Mouse (Mus musculus): ENCODE results near the gene Gfi1b. TPM values are rescaled to one million over a fixed set of nuclear protein-coding genes. Genes with fewer than 3 reads are reported as not detected.

The Gfi1b gene
- polyA plus RNA-seq, 1 experiment, result not detected

DNA sequence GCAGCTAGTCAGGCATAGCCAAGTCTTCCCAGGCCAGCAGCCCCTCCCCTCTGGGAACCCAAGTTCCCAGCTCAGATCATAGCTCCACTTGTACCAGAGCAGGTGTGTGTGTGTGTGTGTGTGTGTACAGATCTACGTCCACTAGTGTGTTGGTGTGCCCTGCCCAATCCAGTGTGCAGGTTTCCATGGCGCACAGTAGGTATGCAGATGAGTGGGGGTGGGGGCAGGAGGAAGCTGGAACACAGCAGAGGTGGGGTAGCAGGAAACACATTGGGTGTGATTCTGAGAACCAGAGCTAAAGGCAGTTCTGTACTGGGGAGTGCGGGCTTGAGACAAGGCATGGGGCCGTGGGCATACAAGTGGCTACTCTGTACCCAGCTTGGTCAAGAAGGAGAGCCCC lies 57.4 kb downstream of the Gfi1b start:
- H3K4me1 ChIP-seq (ENCODE audit: control insufficient read depth, insufficient read depth, low read length), result no peaks in the 10 kb centered on the region
- no peak overlapping the region for H3K4me3 ChIP-seq (ENCODE audit: insufficient read depth, low read length)
- TF ChIP-seq POLR2A (IDR thresholded peaks at IDR 0.05; ENCODE audit: low read depth, low read length) (no peak), CTCF (IDR thresholded peaks at IDR 0.05; ENCODE audit: borderline replicate concordance, insufficient read depth, low read length) (no peak)
- no peak overlapping the region for H3K27ac ChIP-seq (ENCODE audit: insufficient read depth, low read length)

DNA sequence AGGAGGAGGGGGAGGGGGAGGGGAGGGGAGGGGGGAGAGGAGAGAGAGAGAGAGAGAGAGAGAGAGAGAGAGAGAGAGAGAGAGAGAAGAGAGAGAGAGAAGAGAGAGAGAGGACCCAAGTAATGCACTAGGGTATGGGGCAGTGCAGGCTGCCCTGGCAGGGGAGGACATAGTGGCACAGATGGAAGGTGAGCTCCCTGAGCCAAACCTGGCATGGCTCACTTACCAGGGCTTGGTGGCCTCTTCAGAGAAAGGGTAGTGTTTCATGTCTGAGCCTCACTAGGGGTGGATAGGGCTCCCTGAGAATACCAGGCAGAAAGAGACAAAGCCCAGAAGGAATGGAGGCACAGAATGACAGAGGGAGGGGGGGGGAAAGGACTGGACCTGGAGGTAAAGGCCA lies 58.0 kb downstream of the Gfi1b start:
- no peaks in the 10 kb centered on the region for H3K4me1 ChIP-seq (ENCODE audit: control insufficient read depth, insufficient read depth, low read length)

DNA sequence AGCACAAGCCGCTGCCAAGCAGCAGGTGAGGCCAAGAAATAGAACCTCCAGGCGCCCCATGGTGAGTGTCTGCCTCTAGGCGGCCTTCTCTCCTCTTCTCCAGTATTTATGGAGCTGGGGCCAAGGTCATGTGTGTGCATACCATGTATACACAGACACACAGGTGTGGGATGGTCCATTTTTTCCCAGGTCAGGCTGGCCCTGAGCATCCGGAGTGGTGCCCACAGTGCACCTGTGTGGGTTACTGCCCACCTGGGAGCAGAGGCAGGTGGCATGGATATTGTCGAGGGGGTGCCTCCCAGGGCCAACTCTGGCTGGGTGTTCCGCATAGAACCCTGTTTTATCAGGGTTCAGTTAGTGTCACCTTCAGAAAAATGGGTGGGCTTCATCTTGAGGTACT lies 58.5 kb downstream of the Gfi1b start, which contains the start of gene Cel:
Gene Cel, minus strand, starts transcription at position 101 of the 400 bp plus-strand sequence.
- no peak within 1 kb of the TSS for H3K4me3 ChIP-seq (ENCODE audit: insufficient read depth, low read length)
- H3K27ac ChIP-seq (ENCODE audit: insufficient read depth, low read length), result no peak within 1 kb of the TSS
- no peak for TF ChIP-seq POLR2A (IDR thresholded peaks at IDR 0.05; ENCODE audit: low read depth, low read length)
- no peak for TF ChIP-seq CTCF (IDR thresholded peaks at IDR 0.05; ENCODE audit: borderline replicate concordance, insufficient read depth, low read length)
- no peaks in the 10 kb centered on the region for H3K4me1 ChIP-seq (ENCODE audit: control insufficient read depth, insufficient read depth, low read length)

More for the DNA sequence above, 58.0 kb downstream of the Gfi1b start:
- Histone ChIP-seq H3K4me3 (ENCODE audit: insufficient read depth, low read length) (no peak overlapping the region), H3K27ac (ENCODE audit: insufficient read depth, low read length) (no peak overlapping the region)
- TF ChIP-seq POLR2A (IDR thresholded peaks at IDR 0.05; ENCODE audit: low read depth, low read length), result no peak
- no peak for TF ChIP-seq CTCF (IDR thresholded peaks at IDR 0.05; ENCODE audit: borderline replicate concordance, insufficient read depth, low read length)

Other genes with a start within 250 kb of the Gfi1b start
- 2.4 and 3.7 TPM in 2 replicates for gene Ppp1r26, start 175.2 kb downstream of the Gfi1b start, polyA plus RNA-seq (2011; ENCODE audit: insufficient read length, low read depth, missing spikeins)
- gene 1700007K13Rik, start 155.7 kb downstream of the Gfi1b start, polyA plus RNA-seq (2011; ENCODE audit: insufficient read length, low read depth, missing spikeins), result 6.6 and 6.8 TPM in 2 replicates
- gene Mrps2, start 153.9 kb downstream of the Gfi1b start, polyA plus RNA-seq (2011; ENCODE audit: insufficient read length, low read depth, missing spikeins), result 33.1 and 37.4 TPM in 2 replicates
- gene Gbgt1, start 125.1 kb downstream of the Gfi1b start, polyA plus RNA-seq (2011; ENCODE audit: insufficient read length, low read depth, missing spikeins), result not detected in 2 replicates
- gene Gm10134, start 115.9 kb downstream of the Gfi1b start, polyA plus RNA-seq (2011; ENCODE audit: insufficient read length, low read depth, missing spikeins), result not detected in 2 replicates
- gene Ralgds, start 108.9 kb downstream of the Gfi1b start, polyA plus RNA-seq (2011; ENCODE audit: insufficient read length, low read depth, missing spikeins), result 26.5 and 36.9 TPM in 2 replicates
- gene Cel, start 58.6 kb downstream of the Gfi1b start, polyA plus RNA-seq (2011; ENCODE audit: insufficient read length, low read depth, missing spikeins), result not detected in 2 replicates
- 15.1 and 23.1 TPM in 2 replicates for gene Gtf3c5, start 38.2 kb downstream of the Gfi1b start, polyA plus RNA-seq (2011; ENCODE audit: insufficient read length, low read depth, missing spikeins)
- 18.5 and 22.2 TPM in 2 replicates for gene Tsc1, start 19.2 kb upstream of the Gfi1b start, polyA plus RNA-seq (2011; ENCODE audit: insufficient read length, low read depth, missing spikeins)
- 2.0 TPM in 1 of 2 replicates, not detected in the other for gene Spaca9, start 77.7 kb upstream of the Gfi1b start, polyA plus RNA-seq (2011; ENCODE audit: insufficient read length, low read depth, missing spikeins)
- gene Ak8, start 78.2 kb upstream of the Gfi1b start, polyA plus RNA-seq (2011; ENCODE audit: insufficient read length, low read depth, missing spikeins), result not detected in 2 replicates
- 21.7 and 27.0 TPM in 2 replicates for gene Gtf3c4, start 218.4 kb upstream of the Gfi1b start, polyA plus RNA-seq (2011; ENCODE audit: insufficient read length, low read depth, missing spikeins)
- 9.3 and 11.6 TPM in 2 replicates for gene Ddx31, start 218.4 kb upstream of the Gfi1b start, polyA plus RNA-seq (2011; ENCODE audit: insufficient read length, low read depth, missing spikeins)

Data from embryonic fibroblast, embryonic 13.5 days (primary cell).